Mouse (Mus musculus): ENCODE measurements around the gene Bax. TPM values are rescaled to one million over a fixed set of nuclear protein-coding genes. Genes with fewer than 3 reads are reported as not detected.

The Bax gene
- total RNA-seq, 4 experiments from 2014 or later: 24.3 to 26.9 (median 26.2) TPM

DNA sequence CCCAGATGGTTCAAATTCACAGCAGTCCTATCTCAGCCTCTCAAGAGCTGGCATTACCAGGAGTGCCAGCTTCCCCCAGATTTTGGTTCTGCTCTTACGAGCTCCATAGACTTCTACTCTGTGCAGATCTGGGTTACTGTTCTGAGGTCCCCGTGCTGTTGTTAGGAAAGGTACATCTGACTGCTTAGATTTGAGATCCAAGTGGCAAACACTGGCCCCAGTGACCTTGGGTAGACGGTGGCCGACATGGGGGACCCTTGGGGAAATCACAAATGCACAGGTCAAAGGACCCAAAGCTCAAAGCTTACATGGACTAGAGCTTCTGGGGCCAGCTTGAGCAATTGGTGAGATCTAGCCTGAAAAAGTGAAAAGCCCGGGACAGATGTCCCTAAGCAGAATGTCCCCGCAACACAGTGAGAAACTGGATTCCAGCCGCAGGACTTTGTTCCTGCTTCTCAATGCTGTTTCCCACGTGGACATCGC is 9.9 kb downstream of the Bax start:
- DNase-seq (ENCODE audit: low spot score): no peak

DNA sequence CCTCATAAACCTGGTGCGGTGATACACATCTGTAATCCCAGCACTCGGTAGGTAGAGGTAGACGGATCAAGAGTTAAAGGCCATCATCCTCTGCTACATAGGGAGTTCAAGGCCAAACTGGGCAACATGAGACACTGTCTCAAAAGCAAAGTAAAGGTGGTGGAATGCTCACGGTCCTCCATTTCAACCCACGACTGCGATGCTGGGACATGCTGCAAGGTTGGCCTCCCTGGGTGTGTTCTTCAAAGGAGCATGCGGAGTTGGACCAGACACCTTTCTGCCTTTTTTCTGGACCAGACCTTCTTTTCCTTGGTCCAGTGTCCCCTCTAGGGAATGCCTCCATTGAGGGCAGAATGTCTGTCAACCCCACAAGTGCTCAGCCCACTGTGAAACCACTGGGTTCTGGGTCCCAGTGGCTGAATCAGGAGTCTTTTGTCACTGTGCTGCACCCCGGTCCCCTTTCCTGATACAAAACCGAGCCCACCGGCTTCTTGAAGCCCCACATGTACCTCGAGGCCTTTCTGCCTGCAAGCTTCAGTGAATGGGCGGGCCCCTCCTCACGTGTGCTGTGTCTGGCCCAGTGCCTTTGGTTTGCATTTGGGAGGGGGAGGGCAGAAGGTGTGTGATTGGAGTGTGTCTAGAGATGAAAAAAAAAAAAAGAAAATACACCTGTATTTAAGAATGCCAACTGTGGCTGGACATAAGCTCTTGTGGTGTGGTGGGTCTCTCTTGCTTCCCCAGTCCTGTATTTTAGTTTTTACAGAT is 10.6 kb downstream of the Bax start:
- DNase-seq (ENCODE audit: low spot score): no peak

DNA sequence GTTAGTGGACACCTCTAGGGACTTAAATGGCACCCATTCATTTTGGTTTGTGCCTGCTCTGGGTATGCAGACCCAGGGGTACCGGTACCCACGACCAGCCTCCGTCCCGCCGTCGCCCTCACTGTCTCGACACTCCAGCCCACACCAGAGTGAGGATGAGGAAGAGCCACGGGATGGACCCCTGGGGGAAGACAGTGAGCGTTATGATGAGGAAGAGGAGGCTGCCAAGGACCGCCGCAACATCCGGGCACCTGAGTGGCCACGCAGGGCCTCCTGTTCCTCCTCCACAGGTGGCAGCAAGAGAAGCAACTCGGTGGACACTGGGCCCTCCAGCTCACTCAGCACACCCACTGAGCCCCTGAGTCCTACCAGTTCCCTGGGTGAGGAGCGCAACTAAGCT is 11.7 kb downstream of the Bax start:
- no peak for DNase-seq (ENCODE audit: low spot score)

DNA sequence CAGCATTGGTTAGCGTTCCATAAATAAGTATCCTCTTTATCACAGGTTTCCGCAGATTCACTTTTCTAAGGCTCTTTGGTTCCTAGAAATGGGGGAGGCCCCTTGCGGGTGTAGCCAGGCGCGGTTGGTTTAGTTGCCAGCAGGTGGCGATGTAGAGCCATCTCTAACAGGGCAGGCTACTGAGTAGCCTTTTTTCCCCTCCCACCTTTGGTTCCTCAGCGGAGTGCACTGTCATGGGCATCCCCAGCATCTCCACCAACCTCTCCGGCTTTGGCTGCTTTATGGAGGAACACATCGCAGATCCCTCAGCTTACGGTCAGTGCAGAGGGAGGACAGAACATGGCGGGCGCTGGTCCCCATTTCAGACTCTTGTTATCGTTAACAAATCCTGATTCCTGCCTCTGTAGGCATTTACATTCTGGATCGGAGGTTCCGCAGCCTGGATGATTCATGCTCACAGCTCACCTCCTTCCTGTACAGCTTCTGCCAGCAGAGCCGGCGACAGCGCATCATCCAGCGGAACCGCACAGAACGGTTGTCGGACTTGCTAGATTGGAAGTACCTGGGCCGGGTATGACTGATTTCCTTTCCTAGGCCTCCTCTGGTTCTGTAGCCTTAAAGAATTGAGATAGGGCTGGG is 15.2 kb downstream of the Bax start:
- DNase-seq (ENCODE audit: low spot score): peak; percentile 80

DNA sequence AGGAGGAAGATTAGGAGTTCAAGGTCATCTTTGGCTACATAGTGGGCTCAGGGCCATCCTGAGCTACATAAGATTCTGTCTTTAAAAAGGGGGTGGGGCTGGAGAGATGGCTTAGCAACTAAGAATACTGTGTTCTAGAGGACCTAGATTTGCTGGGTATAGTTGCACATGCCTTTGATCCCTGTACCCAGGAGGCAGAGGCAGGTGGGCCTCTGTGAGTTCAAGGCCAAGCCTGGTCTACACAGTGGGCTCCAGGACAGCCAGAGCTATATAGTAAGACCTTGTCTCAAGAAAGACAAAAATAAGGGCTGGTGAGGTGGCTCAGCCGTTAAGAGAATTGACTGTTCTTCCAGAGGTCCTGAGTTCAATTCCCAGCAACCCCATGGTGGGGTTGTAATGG is 16.7 kb downstream of the Bax start:
- DNase-seq (ENCODE audit: low spot score): no peak

DNA sequence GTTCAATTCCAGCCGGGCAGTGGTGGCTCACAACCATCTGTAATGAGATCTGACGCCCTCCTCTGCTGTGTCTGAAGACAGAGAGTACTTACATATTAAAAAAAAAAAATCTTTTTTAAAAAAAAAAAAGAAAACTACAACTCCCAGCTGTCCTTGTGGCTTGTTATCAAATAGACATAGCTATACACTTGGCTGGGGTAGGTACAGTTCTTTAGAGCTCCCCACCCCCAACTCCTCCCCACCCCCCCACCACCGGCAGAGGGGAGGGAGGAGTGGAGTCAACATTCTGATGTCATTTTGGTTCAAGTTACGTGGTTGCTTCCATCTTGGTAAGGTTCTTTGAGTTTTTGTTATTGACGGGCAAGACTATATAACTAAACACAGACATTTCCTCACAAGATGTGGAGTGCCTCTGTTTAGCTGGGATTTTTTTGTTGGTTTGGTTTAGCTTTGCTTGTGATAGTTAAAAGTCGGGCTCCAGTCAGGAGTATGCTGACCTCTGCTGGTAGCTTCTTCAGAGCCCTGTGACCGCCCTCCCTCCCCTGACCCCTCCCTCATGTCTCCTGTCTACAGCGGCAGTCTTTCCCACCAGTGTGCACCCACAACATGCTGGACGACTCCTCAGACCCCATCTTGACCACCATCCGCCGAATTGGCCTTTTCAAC is 19.2 kb downstream of the Bax start:
- DNase-seq (ENCODE audit: low spot score): no peak

DNA sequence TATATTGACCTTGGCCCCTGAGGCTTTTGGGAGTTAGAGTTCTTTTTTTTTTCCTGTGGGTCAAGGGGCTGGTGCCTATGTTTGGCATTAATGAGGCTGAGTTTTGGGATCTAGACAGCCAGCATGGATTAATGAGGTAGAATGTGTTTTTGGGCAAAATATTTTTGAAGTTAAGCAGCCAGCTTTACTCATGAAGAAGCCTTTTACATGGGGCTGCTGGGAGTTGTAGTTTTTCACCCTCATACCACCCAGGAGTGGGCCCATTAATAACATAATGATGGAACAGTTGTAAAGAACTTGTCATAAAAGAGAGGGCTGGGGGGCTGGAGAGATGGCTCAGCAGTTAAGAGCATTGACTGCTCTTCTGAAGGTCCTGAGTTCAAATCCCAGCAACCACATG is 20.1 kb downstream of the Bax start:
- no peak for DNase-seq (ENCODE audit: low spot score)

DNA sequence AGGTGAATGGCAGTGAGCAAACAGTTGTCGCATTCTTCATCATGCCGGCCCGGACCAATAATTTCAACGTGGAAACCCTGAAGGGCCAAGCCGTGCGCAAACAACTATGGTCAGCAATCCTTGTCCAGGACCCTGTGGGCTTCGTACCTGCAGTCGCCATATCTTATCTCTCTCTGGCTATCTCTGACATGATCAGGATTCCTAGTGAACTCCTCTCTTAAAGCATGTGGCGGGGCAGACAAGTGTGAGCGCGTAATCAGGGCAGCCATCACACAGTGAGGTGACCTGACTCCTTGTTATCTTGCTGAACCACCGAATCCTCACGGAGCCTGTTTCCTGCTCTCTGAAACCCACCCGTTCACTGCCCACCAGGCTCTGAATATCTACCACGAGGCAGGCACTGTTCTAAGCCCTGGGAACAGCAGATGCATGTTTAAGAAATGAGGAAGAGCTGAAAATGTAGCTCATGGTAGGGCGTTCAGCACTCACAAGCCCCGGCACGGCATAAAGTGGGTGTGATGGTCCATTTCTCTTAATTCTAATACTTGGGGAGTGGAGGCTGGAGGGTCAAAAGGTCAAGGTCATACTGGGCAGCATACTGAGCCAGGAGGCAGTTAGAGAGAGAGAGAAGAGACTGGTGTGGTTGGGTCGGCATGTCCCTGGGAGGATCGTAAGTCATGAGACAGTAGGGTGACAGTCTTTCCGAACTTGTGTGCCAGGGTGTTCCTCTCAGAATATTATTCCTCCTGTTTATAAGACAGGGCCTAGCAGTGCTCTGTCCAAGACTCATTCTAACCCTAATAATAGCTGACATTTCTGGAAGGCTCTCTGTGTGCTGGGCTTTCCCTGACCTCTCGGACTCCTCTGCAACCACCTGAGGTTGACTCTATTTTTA is 22.9 kb downstream of the Bax start:
- no peak for DNase-seq (ENCODE audit: low spot score)

DNA sequence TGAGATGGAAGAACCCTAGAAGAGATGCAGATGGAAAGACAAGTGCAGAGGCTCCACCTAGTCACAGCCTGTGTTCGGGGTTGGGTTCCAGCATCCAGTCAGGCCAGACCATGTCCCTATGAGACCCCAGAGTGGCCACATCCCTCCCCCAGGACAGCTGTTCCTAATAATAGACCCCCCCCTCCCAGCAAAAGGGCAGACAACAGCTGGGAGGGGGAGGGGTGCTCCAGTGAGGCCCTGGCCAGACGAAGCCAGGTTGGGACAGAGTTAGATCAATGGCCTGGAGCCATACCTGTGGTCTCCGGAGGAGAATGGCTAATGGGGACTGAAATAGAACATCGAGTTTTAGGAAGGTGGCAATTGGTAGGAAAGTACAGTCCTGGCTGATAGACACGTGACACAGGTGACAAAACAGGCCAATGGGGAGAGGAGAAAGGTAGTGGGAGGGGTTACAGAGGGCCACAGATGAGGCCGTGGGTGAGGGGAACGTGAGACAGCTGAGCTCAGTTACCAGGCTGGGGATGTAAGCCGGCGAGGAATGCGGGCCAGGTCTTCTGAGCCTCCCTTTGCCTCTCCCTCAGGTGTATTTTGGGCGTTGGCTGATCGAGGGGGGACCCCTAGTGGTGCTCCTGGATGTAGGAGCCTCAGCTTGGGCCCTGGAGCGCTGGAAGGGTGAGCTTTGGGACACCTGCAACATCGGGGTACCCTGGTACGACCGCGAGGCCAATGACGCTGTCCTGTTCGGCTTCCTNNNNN is 29.0 kb downstream of the Bax start, which contains the start of gene Ruvbl2:
TSS of gene Ruvbl2 (minus strand) at position 576 of the 756 bp plus-strand sequence.
- no peak for DNase-seq (ENCODE audit: low spot score)

DNA sequence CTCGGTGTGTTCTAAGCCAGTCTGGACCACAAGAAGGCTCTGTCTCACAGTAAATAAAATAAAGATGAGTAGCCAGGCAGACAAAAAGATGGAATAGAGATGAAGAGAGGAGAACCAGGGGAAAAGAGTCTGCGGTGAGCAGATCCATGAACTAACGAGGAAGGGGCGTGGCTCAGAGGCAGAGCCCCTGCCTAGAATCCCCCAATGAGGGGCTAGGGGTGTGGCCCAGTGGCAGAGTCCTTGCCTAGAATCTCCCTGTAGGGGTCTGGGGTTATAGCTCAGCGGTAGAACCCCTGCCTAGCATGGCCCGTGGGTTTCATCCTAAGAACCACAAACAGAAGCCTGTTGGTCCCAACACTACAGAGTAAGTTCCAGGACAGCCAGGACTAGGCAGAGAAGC is 29.7 kb downstream of the Bax start:
- no peak for DNase-seq (ENCODE audit: low spot score)

DNA sequence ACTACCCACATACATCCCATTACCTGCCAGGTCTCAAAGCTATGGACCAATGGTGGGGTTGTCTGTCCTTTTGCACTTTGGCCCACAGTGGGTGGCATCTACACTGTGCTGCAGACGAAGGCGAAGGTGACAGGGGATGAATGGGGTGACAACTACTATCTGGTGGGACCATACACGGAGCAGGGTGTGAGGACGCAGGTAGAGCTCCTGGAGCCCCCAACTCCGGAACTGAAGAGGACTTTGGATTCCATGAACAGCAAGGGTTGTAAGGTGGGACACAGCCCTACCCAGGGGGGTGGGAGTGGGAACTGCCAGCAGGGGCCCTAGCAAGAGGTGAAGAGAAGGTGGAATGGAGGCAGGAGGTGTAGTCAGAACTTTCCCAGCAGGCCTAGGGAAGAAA is 30.3 kb downstream of the Bax start:
- no peak for DNase-seq (ENCODE audit: low spot score)

DNA sequence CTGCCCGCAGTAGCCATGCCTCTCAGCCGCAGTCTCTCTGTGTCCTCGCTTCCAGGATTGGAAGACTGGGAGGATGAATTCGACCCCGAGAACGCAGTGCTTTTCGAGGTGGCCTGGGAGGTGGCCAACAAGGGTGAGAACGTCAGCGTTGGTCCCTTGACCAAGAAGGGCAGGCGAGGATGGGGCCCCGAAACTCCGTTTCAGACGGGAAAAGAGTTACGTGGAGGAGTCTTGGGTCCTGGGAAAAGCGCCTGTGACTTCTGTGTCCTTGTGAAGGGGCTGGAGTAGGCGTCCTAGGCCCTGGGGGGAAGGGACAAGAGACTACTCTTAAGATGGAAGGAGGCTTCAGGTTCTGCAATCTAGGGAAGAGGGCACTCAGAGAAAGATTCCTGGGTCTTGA is 31.7 kb downstream of the Bax start:
- no peak for DNase-seq (ENCODE audit: low spot score)

DNA sequence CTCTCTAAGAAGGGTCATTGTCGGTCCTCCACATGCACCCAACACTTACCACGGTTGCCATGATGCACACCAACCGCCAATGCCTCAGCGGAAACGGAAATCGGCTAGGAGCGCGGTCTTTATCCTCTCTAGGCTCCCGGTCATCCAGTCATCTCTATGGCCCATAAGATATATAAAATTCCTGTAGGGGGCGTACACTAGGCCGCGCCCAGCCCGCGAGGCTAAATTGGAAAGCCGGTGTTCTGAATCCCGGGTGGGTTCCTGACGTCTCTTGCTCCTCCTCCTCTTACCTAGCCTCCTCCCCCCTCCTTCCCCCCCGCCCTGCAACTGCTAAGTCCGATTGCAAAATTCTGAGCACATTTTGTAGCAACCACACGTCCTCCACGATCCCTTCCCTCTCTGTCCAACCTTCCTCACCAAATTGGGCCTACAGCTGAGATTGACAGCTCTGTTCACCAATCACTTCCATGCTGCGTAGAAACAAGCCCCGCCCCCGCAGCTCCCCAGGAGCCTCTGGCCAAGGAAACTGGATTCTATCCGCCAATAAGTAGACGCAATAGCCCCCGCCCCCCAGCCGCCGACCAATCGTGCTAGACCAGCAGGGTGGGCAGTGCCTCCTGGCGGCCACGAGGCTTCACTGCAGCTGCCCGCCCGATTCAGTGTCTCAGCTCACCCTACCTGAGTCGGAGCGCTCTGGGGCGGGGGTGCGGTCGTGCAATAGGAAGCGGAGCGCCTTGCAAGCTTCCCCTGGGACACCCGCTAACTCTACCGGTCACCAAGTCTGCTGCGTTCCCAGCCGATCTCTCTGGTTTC is 32.3 kb downstream of the Bax start, which contains the start of gene Gys1:
TSS of gene Gys1 (plus strand) at position 642 of the 813 bp plus-strand sequence.
- peak; percentile 100 for DNase-seq (ENCODE audit: low spot score)

DNA sequence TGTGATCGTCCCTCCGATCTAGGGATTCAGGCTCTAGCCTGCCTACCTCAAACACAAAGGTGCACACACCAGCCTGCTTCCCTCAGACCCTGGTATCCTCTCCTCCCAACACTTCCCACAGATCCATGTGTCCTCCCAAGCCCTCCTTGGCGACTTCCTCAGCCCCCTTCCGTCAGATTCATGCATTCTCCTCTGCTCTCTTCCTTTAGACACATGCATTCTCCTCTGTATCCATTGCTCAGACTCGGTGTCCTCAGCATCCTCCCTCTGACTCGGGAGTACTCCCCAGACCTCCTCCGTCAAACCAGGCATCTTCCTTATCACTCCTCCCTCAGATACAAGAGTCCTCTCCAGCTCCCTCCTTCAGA is 32.9 kb downstream of the Bax start:
- no peak for DNase-seq (ENCODE audit: low spot score)

DNA sequence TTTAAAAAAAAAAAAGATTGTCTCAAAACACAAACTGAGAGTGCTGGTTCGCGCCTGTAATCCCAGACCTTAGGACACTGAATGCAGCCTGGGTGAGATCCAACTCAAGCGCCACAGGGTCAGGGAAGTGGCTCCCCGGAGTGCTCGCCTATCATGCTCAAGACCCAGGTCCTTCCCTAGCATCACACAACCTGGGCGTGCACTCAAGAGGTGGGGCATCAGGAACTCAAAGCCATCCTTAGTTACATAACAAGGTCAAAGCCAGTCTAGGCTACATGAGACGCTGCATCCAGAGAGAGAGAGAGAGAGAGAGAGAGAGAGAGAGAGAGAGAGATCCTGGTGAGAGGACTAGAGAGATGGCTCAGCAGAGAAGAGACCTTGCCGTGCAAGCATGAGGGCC is 40.1 kb downstream of the Bax start:
- no peak for DNase-seq (ENCODE audit: low spot score)

DNA sequence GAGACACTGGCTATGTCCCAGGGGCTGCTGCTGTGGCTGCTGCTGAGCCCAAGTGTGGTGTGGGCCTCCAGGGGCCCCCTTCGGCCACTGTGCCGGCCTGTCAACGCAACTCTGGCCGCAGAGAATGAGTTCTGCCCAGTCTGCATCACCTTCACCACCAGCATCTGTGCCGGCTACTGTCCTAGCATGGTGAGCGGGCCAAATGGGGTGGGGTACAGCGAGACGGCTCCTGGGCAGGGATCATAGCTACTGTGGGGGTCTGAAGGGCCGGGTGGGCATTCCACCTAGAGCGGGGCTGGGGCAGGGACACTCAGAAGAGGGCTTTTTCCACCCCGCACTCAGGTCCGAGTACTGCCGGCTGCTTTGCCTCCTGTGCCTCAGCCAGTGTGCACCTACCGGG is 45.5 kb downstream of the Bax start:
- no peak for DNase-seq (ENCODE audit: low spot score)

DNA sequence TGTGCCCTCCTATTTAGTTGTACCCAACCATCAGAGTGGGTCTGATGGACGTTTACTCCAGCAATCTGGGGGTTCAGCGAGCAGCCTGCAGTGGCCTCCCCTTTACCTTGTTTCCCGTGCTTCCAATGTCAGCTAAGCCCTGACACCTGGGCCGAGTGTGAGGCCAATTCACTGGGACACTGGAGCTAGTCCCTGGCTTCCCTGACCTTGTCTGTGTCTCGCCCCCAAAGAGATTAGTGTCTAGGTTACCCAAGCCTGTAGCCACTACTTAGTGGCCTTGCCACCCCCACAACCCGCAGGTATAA is 46.1 kb downstream of the Bax start, which contains the start of gene Lhb:
TSS of gene Lhb (plus strand) at position 206 of the 305 bp plus-strand sequence.
- no peak for DNase-seq (ENCODE audit: low spot score)

DNA sequence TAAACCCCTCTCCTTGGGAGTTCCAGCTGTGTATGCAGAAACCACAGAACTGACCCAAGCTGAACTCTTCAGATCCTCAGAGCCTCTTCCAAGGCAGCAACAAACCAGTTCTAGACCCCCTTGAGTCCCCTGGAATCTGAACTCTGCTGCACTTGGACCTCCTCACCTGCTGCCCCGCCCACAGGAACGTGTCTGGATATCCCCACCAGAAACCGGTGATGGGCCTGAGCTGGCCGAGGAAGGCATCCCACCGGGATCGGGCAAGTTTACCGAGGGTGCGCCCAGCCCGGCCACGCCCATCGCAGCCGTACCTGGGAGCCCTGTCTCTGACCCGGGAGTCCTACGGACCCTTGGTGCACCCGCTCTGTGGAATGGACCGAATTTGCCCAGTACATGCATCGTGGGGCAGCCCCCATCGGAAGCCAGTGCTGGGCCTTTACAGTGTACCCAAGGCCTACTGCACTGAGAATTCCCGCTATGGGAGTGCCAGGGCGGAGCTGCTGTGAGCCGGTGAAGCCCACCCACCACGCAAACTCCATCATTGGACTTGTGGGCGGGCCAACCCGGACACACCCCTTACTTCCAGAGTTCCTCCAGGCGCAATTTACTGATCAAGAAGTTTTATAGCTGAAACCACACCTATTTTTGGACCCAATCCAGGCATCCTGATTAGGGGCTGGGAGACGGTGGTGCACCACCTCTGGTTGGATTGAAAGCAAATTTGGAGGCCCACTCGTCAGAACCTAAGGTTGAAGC is 46.7 kb downstream of the Bax start:
- no peak for DNase-seq (ENCODE audit: low spot score)

DNA sequence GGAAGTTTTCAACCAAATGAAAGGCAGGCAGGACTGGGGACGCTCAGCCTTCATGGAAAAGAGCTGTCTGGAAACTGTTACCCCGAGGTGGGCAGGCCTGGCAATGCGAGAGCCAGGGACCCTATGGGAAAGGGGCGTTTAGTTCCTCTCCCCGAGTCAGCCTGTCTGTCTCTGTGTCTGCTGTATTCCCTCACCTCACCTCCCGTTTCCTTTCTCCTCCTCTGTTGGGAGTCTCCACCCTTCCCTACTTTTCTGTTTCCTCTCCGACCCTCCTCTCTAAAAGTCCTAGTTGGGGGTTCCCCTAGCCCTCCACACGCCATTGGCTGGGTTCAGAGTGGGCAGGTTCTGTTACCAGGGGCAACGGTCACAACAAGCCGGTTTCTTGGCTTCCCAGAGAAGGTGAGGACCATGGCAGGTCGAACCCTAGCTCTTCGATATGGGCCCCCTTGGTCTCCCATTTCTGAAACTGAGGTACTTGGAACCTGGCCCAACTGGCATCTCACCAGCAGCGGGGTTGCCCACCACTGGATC is 48.7 kb downstream of the Bax start:
- no peak for DNase-seq (ENCODE audit: low spot score)

Measured in heart, adult 8-10 months (tissue).